12 mouse cellular contexts compared by ENCODE assay signal in the genomic region with DNA sequence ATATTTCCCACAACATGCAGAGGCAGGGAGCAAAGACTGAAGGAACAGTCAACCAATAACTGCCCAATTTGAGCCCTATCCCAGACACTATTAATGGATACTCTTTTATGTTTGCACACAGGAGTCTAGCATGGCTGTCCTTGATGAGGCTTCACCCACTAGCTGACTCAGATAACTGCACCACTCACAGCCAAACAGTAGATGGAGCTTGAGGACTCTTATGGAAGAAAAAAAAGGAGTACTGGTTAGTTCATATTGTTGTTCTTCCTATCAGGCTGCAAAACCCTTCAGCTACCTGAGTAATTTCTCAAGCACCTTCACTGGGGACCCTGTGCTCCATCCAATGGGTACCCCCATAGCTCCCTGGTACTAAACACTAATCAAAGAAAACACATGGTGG.
DNase-seq lines count a peak whose midpoint lies in the region; ATAC-seq and TF ChIP-seq lines count a peak whose summit lies in the region.
"Had no signal": no experiment of that assay in that cellular context is flagged by ENCODE, and none has a peak within 500 bp of the region (broad histone marks: within the 10 kb centered on the region; RNA-seq: fewer than 3 reads in every experiment).

No protein-coding gene starts in this region.

- no peak for ATAC-seq in hindbrain, postnatal 0 days
- ATAC-seq in hindbrain, embryonic 16.5 days = no peak

- no peaks in the 10 kb centered on the region for H3K4me1 ChIP-seq in hindbrain, postnatal 0 days (ENCODE audit: insufficient read depth, low read length)
- H3K4me1 ChIP-seq in hindbrain, embryonic 16.5 days (ENCODE audit: control insufficient read depth, insufficient read depth, low read depth, low read length) = no peaks in the 10 kb centered on the region
- H3K4me1 ChIP-seq: heart, embryonic 13.5 days; midbrain, embryonic 12.5 days had no signal

- no peaks in the 10 kb centered on the region for H3K27me3 ChIP-seq in hindbrain, postnatal 0 days (ENCODE audit: insufficient read depth, low read length)
- no peaks in the 10 kb centered on the region for H3K27me3 ChIP-seq in hindbrain, embryonic 16.5 days (replicated peaks; ENCODE audit: control insufficient read depth, insufficient read depth, low read length)
- H3K27me3 ChIP-seq: heart, embryonic 13.5 days; midbrain, embryonic 12.5 days had no signal

- no peak overlapping the region for H3K27ac ChIP-seq in hindbrain, postnatal 0 days
- no peak overlapping the region for H3K27ac ChIP-seq in hindbrain, embryonic 16.5 days (ENCODE audit: low read depth, low read length)
- H3K27ac ChIP-seq: heart, embryonic 13.5 days; midbrain, embryonic 12.5 days had no signal

- peak; percentile 9 to 46 for DNase-seq in adrenal gland, adult (ENCODE audit: inconsistent age in 2 of 2, low spot score in 1 of 2)
- DNase-seq in adrenal gland, postnatal 4 days (ENCODE audit: low spot score in 2 of 2) = no peak
- no peak for DNase-seq in hindbrain, postnatal 0 days (ENCODE audit: low spot score)
- peak; percentile 26 to 31 for DNase-seq in right cerebral cortex, adult 2 months (ENCODE audit: low spot score in 2 of 2)
- no peak for DNase-seq in right cerebral cortex, postnatal 4 days
- peak; percentile 13 for DNase-seq in telencephalon, adult 2 months (ENCODE audit: low read depth, low spot score)
- DNase-seq in gastrocnemius, postnatal 25 days = no peak
- DNase-seq: cerebellum, adult 8-10 months; kidney, adult 18-20 months had no signal

- H3K36me3 ChIP-seq in hindbrain, postnatal 0 days (ENCODE audit: insufficient read depth, low read length) = no peaks in the 10 kb centered on the region
- H3K36me3 ChIP-seq in hindbrain, embryonic 16.5 days (ENCODE audit: control insufficient read depth, insufficient read depth, low read length) = no peaks in the 10 kb centered on the region
- H3K36me3 ChIP-seq: heart, embryonic 13.5 days; midbrain, embryonic 12.5 days had no signal

- H3K9ac ChIP-seq in hindbrain, postnatal 0 days (replicated peaks; ENCODE audit: low read length) = no peak overlapping the region
- H3K9ac ChIP-seq in hindbrain, embryonic 16.5 days (ENCODE audit: low read depth, low read length) = no peak overlapping the region
- H3K9ac ChIP-seq: heart, embryonic 13.5 days; midbrain, embryonic 12.5 days had no signal

- H3K4me2 ChIP-seq in hindbrain, postnatal 0 days (ENCODE audit: low read depth, low read length) = no peak overlapping the region
- no peak overlapping the region for H3K4me2 ChIP-seq in hindbrain, embryonic 16.5 days (ENCODE audit: low read length)
- H3K4me2 ChIP-seq: heart, embryonic 13.5 days; midbrain, embryonic 12.5 days had no signal

- H3K9me3 ChIP-seq in hindbrain, postnatal 0 days (ENCODE audit: low read length) = no peaks in the 10 kb centered on the region
- H3K9me3 ChIP-seq in hindbrain, embryonic 16.5 days (ENCODE audit: control insufficient read depth, low read length) = no peaks in the 10 kb centered on the region
- H3K9me3 ChIP-seq: heart, embryonic 13.5 days; midbrain, embryonic 12.5 days had no signal

- peak; percentile 41; the same call in 1 of the 2 replicates for TF ChIP-seq CTCF in hindbrain, postnatal 0 days (IDR thresholded peaks at IDR 0.05; ENCODE audit: low read depth)

- no peak overlapping the region for H3K4me3 ChIP-seq in hindbrain, postnatal 0 days (ENCODE audit: low read length)
- H3K4me3 ChIP-seq in hindbrain, embryonic 16.5 days (ENCODE audit: low read length) = no peak overlapping the region
- H3K4me3 ChIP-seq: heart, embryonic 13.5 days; midbrain, embryonic 12.5 days had no signal

Comparison
In these comparisons a context has a peak if more than half of its experiments do, and no peak if none do; other contexts are left out.
1. DNase-seq: peak in adrenal gland, adult (2 of 2), right cerebral cortex, adult 2 months (2 of 2) and telencephalon, adult 2 months (single experiment); none in adrenal gland, postnatal 4 days (0 of 2), hindbrain, postnatal 0 days (single experiment), right cerebral cortex, postnatal 4 days (single experiment) and gastrocnemius, postnatal 25 days (single experiment).